Mouse (Mus musculus) pancreas, adult 10 weeks (tissue): ENCODE results near the gene Gm21962. TPM values are rescaled to one million over a fixed set of nuclear protein-coding genes. Genes with fewer than 3 reads are reported as not detected.

Experiments used
- polyA plus RNA-seq: library from polyadenylated mRNA; stranded (reverse); fragments of 350-450 nt; fragmentation: Illumina TruSeq; extraction: RNeasy Lipid Tissue Mini Kit (QIAGEN cat#74804); gene quantifications from one replicate; pipeline ENCODE4 v1.2.3, GENCODE M21; 2015; ENCODE audit warnings: low read depth, low replicate concordance; ENCODE audit not compliant: insufficient read depth

Gene Gm21962
- polyA plus RNA-seq: not detected

DNA sequence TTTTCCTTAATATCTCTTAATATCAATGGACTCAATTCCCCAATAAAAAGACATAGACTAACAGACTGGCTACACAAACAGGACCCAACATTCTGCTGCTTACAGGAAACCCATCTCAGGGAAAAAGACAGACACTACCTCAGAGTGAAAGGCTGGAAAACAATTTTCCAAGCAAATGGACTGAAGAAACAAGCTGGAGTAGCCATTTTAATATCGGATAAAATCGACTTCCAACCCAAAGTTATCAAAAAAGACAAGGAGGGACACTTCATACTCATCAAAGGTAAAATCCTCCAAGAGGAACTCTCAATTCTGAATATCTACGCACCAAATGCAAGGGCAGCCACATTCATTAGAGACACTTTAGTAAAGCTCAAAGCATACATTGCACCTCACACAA, at the start of gene Gm21962:
Gene Gm21962 (plus strand): TSS at position 301 of the 400 bp plus-strand sequence.

Other genes starting within 250 kb of the Gm21962 start
- gene Ddit4l, start 49.9 kb upstream of the Gm21962 start, polyA plus RNA-seq: 3.1 TPM
- 49.4 TPM for gene H2afz, start 193.0 kb downstream of the Gm21962 start, polyA plus RNA-seq
- 2.5 TPM for gene Dnajb14, start 196.2 kb downstream of the Gm21962 start, polyA plus RNA-seq
- 21.6 TPM for gene Lamtor3, start 247.0 kb downstream of the Gm21962 start, polyA plus RNA-seq